Mouse (Mus musculus) 3134 (cell line): ENCODE results near the gene Tlnrd1.
A peak's percentile ranks its signal among the peaks of the same experiment; 100 is the strongest.

Experiments
- DNase-seq: peaks from one replicate; pipeline ENCODE4 v3.0.0-alpha.2; 2011; ENCODE audit warnings: low spot score; ENCODE audit not compliant: insufficient read length; ENCODE audit errors: extremely low read depth

Gene Tlnrd1

DNA sequence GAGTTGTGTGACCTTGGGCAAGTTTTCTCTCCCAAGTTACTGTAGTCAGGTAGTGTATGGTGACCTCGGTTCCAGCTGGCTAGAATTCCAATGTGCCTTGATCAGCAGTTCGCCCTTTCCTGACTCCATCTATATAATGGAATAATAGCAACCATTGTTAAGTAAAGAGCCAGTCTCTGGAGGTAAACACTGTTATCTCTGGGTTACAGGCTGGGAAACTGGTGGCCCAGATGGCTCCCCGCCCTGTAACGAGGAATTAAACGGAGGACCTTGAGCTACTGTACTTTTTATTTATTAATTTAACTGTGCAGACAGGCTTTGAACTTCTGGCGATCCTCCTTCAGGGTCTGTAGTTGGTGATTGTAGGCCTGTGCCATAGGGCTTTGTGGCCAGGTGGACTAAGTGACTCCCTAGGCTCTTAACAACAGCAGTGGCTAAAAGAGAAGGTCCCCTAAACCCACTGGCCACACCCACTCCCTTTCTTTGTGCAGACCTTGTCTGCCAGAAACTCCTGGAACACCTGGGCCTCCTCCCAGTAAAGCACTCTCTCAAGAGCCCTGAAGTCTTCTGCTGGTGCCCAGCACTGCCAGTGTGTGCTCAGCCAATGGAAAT, 922 bp upstream of the Tlnrd1 start:
- DNase-seq, result no peak

DNA sequence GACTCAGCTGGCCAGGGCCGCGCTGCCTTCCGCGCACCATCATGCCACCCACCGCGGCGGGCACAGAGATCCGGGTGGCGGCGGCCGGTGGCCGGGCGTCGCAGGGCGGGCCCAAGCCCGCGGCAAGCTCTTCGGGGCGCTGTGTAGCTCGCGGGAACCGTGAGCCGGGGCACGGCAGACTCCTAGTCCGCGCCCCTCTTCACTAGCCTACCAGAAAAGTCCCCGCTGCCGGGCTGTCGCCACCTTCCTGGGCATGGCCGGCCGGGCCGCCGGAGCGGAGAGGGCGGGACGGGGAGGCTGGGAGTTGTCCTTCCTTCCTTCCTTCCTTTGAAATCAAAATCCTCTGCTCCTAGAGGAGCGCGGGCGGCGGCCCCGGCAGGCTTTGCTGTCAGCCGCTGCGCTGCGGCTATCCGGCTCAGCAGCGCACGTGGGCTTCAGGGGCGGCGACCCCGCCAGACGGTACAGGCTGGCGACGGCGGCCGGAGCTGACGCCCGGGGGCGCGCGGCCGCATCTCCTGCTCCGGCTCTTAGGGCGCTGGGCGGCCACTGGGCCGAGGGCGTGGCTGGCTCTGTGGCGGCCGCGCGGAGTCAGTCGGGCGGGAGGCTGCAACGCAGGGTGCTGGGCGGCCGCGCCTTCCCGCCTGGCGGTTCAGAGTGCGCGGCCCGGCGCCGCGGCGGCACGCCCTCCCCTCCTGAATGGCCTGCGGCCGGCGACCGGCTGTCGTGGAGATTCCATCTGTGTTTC, 657 bp downstream of the Tlnrd1 start:
- DNase-seq, result peak; percentile 86

DNA sequence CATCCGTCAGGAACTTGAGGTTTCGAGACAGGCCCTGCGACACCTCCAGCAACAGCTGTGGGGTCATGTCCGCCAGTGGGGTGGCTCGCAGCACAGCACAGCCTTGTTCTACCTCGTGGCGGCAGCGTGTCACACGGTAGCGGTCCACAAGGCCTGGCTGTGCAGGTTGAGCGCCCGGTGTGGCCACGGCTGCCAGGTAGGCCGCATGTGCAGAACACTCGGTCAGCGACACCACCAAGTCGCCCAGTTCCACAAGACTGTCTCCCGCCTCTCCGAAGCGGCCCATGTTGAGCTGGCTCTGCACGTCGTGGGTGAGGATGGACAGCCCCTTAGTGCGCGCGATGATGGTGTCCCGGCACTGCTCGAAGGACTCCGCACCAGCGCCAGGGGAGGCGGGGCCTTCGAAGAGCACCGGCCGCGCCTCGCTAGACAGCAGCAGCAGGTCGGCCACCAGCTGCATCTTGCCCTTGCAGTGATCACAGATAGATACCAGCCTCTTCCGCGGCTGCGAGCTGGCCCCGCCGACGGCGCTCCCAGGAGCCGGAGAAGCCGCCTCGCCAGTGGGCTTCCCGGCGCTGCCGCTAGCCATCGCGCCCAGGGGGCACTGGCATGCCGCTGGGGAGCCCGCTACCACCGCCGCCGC, 1.4 kb downstream of the Tlnrd1 start:
- DNase-seq, result peak; percentile 78

DNA sequence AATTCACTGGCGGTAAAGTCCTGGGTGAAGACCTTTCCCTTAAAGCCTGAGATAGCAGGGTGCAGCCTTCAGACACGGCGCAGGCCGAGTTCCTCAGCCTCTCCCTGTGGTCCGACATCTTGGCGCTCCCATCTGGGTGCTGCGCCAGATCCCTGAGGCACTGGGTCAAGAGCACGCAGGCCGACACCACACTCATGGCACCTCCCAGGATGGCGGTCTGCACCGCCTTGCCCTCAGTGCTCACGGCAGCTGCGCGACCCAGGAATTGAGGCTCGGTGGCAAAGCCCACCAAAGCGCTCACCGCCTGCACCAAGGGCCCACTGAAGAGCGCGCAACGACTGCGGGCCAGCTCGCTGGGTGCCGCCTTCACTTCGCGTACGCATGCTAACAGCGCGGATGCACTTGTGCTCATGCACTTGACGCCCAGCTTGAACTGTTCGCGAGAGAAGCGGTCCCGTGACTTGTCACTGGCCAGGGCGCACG, 1.9 kb downstream of the Tlnrd1 start:
- no peak for DNase-seq

DNA sequence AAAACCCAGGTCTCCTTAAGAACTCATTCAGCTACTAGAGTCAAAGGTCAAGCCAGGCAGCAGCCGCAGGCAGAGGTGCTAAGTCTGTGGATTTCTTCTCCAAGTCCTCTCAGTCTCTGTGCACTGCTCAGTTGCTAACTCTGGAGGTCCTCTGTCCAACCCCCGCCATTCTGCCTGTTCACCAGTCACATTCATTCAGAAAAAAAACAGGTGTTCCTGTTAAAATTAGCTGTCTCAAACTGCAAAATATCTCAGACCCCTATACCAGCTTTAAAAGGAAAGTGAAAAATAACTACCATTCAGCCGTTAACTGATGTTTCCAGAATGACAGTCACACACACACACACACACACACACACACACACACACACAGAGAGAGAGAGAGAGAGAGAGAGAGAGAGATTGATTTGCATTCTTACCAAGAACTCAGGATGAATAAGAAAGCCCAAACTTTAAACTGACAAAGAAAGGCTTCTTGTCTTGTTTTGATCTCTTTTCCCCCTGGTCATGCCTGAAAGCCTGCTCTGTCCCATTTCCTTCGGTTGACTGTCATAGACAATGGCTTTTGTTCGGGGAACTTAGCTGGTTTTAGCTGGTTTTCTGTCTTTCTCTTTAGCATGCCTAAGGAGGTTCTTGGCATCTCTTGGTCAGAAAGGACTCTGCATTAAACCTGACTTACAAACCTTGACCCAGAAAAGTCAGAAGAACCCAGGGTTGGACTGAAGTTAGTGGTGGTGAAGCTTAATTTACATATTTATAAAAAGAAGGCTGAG, 5.2 kb downstream of the Tlnrd1 start:
- DNase-seq, result no peak

DNA sequence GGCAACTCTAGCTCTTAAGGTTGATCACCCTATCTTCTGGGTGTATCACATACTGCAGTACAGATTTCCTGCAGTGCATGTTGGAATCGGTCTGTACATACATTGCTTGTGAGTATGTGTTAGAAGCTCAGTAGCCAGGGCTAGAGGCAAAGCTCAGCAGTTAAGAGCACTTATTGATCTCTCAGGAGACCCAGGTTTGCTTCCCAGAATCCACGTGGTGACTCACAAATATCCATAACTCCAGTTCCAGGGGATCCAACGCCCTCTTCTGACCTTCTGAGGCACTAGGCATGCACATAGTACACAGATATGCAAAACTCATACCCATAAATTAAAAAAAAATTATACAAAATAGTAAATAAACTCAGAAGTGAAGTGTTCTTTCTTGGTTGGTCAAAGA, 7.0 kb downstream of the Tlnrd1 start:
- DNase-seq, result no peak

DNA sequence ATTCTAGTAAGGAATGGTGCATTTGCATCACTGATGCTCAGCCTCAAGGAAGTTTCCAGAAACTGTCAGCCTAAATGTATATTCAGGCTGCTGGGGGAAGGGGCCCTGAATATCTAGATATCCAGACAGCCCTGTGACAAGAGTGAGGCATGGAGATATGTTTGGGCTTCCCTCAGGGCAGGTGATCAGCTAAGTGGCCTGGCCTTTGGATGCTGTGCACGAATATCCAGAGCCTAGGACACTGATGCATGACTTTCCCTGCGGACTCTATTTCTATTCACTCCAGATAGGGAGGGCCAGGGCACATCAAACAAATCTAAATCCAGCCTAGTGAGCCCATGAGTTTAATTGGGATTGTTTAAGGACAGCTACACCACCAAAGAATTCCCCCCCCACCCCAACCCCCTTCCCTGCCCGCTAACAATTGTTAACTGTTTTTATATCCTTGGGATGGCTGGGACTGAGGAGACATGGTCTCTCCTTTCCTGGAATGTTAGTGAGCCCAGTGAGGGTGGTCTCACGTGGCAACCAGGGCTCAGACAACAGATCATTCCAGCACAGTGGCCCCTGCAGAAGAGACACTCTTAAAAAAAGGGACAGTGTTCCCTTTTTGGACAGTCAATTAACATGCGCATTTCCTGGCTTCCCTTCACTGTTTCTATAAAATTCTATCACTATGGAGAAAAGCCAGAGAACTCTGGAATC, 14.1 kb downstream of the Tlnrd1 start:
- DNase-seq, result no peak

DNA sequence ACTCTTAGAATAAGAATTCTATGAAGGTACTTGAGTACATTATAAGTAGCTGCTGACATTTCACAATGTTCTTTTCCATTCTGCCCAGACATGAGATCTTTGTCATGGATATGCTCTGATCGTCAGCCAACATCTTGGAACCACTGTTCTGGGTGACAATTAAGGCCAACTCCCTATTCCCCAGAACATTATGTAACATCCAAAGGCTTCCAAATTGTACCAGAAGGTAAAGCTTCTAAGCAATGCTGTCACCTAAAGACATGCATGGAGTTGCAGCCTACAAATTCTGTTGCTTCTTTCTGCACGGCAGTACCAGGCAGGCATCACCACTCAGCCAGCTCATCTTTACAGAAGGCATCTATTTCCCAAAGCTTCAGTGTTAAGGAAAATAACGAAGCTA, 15.9 kb downstream of the Tlnrd1 start:
- DNase-seq, result no peak

DNA sequence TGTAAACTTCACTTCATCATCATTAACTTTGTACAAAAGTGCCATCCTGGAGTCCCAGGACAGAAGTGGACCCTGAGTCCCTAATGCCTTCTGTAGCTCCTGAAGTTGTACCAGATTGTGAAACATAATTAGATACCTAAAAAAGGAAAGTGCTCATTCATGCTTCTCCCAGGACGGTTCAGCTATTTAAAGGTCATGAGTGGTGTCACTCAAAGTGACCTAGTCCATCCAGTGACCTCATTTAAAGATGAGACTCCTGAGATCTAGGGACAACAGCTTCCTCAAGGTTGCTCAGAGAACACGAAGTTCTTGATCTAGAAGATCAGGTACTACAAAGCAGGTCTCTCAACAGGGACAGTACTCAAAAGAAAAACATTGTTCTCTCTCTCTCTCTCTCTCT, 20.6 kb downstream of the Tlnrd1 start:
- no peak for DNase-seq

DNA sequence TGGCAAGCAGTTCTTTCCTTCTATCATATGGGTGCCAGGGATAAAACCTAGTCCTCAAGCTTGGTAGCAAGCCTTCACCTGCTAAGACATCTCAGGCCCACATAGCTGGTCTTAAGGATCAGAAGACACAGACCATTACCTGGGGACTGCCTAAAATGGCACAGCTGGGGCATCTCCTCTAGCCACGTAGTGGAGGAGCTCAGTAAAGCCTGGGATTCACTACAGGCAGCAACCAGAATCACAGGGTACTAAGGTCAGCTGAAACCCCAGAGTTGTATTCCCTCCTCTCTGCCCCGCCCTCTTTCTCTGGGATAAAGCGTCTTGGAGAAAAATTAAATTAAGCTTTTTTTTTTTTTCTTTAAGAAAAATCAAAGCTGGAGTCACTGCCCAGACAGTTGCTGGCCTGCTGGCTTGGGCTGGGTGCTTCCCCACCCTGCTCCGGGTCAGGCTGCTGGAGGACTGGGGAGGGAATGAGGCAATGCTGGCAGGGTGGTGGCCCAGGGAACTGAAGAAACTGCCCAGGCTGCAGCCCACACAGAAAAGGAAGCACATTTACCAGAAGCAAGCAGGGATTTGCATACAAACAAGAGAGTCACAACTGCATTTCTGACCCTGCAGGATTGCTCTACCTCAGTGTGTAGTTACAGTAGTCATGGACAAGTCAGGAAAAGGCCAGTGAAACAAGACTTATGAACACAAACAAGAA, 24.6 kb downstream of the Tlnrd1 start:
- no peak for DNase-seq

DNA sequence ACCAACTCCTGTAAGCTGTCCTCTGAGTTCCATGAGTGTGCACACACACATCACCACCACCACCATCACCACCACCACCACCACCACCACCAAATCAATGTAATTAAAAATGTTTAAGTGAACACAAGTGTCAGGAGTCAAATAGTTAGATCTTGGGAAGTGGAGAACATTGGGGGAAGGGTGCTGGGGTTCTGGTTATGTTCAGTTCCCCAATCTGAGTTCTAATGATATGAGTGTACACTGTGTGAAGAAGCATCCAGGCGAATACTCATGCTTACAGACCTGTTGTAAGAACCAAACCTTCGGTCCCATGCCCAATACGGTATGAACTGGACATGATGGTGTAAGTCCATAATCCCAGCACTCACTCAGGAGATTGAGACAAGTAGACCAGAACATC, 26.2 kb downstream of the Tlnrd1 start:
- no peak for DNase-seq

DNA sequence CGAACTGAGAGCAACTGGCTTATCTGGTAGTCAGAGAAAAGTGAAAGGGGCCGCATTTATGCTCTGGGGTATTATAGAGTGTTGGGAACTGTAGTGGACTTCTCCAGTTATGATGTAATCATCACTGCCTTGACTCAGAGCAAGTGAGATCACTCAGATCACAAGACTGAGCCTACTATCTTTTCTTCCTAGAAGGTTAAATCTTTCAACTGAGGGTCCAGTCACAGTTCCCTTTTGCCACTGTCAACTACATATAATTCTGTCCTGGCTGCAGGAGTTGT, 27.0 kb downstream of the Tlnrd1 start:
- no peak for DNase-seq

DNA sequence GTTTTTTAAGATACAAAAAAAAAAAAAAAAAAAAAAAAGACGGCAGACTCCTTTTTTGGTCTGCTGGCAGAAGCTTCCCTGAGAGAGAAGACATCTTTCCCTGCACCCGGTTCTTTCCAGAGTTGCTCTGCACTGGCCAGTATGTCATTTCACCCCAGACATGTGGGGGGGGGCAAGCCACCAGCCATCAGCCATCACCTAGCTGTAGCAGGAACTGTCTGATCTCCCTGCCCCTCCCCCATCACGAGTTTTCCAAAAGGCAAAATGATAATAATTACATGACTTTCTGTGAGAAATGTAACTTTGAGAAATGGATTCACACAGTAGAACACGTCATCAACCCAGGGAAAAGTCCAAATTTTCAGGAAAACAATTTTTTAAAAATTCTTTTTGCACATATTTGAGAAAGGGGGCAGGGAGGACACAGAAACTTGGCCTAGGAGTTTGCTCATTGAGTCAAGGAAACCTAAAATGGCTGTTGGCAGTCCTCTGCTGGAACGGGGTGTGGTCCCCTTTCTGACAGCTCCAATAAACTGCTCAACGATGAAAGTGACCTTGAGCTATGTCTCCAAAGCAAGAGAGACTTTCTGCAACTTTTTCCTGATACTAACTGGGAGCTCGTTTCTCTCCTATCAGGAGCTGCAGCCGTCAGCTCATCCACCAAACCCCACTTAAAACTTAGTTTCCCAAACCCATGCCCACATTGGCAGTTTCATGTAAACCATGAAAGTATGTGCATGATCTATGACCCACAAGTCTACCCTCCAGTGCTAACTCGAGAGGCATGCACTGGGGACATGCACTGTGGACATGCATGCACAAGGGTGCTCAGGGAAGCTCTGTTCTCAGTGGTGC, 27.5 kb downstream of the Tlnrd1 start:
- no peak for DNase-seq

DNA sequence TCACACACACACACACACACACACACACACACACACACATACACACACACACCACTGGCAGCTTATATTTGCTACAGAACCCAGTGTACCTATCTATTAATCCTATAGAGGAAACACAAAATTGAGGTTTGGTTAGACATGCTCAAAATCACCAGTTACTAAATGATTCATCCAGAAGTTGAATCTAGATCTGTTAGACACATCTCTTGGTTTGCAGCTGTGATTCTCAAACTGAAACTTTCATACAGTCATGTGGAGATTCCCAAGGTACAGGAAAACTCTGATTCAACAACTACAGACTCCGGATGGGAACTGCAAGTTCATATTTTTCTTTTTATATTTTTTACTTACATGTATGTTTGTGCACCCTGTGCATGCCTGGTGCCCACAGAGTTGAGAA, 28.9 kb downstream of the Tlnrd1 start:
- DNase-seq, result no peak

DNA sequence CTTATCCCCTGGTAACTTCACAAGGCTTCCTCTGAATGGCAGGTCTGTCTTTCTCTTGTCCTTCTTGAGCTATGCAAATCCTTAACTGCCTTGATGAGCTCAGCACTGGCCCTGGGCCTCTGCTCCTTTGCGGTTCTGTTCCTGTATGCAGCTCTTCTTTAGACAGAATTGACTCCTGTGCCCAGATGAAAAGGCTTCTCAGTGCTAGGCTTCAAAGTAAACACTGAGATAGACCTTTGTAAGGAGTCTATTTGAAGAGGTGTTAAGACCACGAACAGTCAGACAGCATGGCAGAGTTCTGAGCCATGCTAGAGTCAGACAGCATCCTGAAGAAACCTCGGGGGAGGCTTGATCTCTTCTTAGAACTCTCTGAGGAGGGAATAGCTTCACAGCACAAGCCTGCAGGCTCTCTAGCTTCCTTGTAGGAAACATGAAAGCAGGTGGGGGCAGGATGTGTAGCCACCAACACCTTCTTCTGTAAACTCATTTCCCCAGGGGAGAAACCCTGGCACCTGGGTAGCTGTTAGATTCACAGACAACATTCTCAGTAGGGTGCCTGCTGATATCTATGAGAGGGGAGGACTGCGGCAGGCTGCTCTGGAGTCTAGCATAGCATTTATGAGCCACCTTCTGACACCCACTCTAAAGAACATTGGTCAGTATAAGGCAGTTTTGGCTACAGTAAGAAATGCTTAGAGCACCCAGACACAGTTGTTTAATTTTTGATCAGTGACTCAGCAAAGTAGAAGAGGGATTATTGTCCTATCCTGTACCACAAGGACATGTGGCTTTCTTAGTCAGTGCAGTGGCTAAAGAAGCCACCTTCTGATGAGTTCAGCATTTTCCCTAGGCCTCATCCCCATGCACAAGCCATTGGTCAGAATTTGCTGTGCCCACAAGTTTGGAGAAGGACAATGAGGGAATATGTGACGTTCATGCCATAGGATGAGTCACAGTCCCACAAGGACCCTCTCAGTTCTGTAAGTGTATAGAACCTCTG, 31.4 kb downstream of the Tlnrd1 start:
- DNase-seq, result peak; percentile 61

DNA sequence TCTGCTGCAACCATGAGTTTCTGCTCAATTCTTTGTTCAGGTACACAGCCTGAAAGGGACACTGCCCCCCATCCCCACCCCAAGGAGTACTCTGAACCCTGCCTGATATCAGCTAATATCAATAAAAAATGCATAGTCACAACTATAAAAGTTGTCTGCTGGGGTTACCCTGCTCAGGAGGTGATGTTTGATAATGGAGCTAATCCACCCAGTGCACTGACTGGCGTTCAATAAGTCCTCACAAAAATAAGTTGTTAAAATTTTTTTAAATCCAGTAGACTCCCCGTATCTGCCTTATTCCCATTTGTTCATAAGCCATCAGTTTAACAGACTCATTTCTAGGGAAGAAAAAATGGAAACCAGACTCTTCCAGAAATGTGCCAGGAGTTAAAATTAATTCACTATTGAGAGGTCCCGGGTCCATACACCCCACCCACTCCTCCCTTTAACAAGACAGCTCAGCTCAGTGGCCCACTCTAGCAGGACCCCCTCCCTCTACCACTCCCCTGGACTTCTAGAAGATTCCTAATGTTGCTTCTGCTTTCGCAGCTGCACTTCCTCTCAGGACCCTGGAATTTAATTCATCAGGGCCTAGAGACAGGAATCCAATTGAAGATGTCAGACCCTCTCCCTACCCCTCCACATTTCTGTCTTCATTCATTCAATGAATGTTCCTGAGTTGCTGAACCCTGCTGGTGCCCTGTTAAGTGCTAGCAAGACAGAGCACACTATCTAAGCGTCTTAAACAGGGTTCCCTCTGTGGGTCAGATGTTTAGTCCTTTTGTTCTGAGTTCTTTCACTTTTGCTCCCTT, 32.3 kb downstream of the Tlnrd1 start:
- no peak for DNase-seq
